Mouse (Mus musculus) kidney, embryonic 15.5 days (tissue): Measurements from ENCODE around the gene 1700028K03Rik. TPM values are rescaled to one million over a fixed set of nuclear protein-coding genes. Genes with fewer than 3 reads are reported as not detected.

Source experiments
- ATAC-seq: fragments of 200-750 bp; cut with Nextera tagmentation; replicated peaks from 2 replicates; pipeline ENCODE4 v1.8.0; 2017; ENCODE audit warnings: moderate TSS enrichment; ENCODE audit not compliant: low FRiP score
- H3K27ac ChIP-seq: fragments of 300-500 bp; sonication (generic); 2 replicates; pipeline ENCODE4 v1.5.1; 2015; ENCODE audit warnings: mild to moderate bottlenecking, inconsistent platforms
- H3K27me3 ChIP-seq: fragments of 300-500 bp; sonication (generic); 2 replicates; pipeline ENCODE4 v1.6.1; 2015; ENCODE audit warnings: inconsistent platforms
- H3K36me3 ChIP-seq: fragments of 300-500 bp; sonication (generic); 2 replicates; pipeline ENCODE4 v1.6.1; 2015; ENCODE audit warnings: inconsistent platforms
- H3K4me1 ChIP-seq: fragments of 300-500 bp; sonication (generic); 2 replicates; pipeline ENCODE4 v1.6.1; 2015; ENCODE audit warnings: inconsistent platforms
- H3K4me2 ChIP-seq: fragments of 300-500 bp; sonication (generic); 2 replicates; pipeline ENCODE4 v1.6.1; 2015; ENCODE audit warnings: moderate library complexity, mild to moderate bottlenecking, inconsistent platforms
- H3K4me3 ChIP-seq: fragments of 300-500 bp; sonication (generic); replicated peaks from 2 replicates; pipeline ENCODE4 v1.5.1; 2015; ENCODE audit warnings: mild to moderate bottlenecking, inconsistent platforms
- H3K9ac ChIP-seq: fragments of 300-500 bp; sonication (generic); 2 replicates; pipeline ENCODE4 v1.6.1; 2015; ENCODE audit warnings: mild to moderate bottlenecking, inconsistent platforms
- H3K9me3 ChIP-seq: fragments of 300-500 bp; sonication (generic); replicated peaks from 2 replicates; pipeline ENCODE4 v1.6.1; 2016; ENCODE audit warnings: inconsistent platforms
- WGBS: fragments of 180-500 bp; shearing (Covaris S2); methylation state at CpG from one replicate; pipeline ENCODE4 v1.1.7; 2015; ENCODE audit warnings: mixed read lengths; 5-methylcytosine and 5-hydroxymethylcytosine counted together
- polyA plus RNA-seq: library from polyadenylated mRNA; unstranded; fragments of >200 nt; fragmentation: Nextera tagmentation; extraction: Ambion mirVana; gene quantifications from 2 replicates; pipeline ENCODE4 v1.2.1, GENCODE M21; 2015

1700028K03Rik gene
- polyA plus RNA-seq, 1 experiment from 2014 or later, result 0.04 TPM

- ATAC-seq, result no peak
- no peaks in the 10 kb centered on the region for H3K4me1 ChIP-seq
- H3K27ac ChIP-seq, result no peak overlapping the region
- no peak overlapping the region for H3K4me3 ChIP-seq
- H3K9me3 ChIP-seq, result no peaks in the 10 kb centered on the region
- no peaks in the 10 kb centered on the region for H3K27me3 ChIP-seq
- H3K9ac ChIP-seq, result no peak overlapping the region
- H3K4me2 ChIP-seq, result no peak overlapping the region
- 89% methylated on average over 3 of the region's 3 CpGs for WGBS
- H3K36me3 ChIP-seq, result peaks cover 27% of the 10 kb centered on the region
Observed at GRCm38 (mm10) chr5:107548444-107548843, 13.9 kb downstream of the 1700028K03Rik start.

- Histone ChIP-seq H3K9ac (no peak overlapping the region), H3K27me3 (no peaks in the 10 kb centered on the region), H3K4me1 (no peaks in the 10 kb centered on the region), H3K27ac (no peak overlapping the region), H3K4me3 (no peak overlapping the region), H3K36me3 (peaks cover 48% of the 10 kb centered on the region), H3K9me3 (no peaks in the 10 kb centered on the region), H3K4me2 (no peak overlapping the region)
- 42% methylated on average over 5 of the region's 5 CpGs for WGBS
- ATAC-seq, result no peak
Observed at GRCm38 (mm10) chr5:107554336-107554735, 19.8 kb downstream of the 1700028K03Rik start.

GRCm38 (mm10) chr5:107556969-107557368 lies 22.5 kb downstream of the 1700028K03Rik start:
- 85% methylated on average over 3 of the region's 3 CpGs for WGBS
- ATAC-seq, result no peak
- H3K4me1 ChIP-seq, result no peaks in the 10 kb centered on the region
- H3K27me3 ChIP-seq, result no peaks in the 10 kb centered on the region
- no peak overlapping the region for H3K27ac ChIP-seq
- no peak overlapping the region for H3K9ac ChIP-seq
- peaks cover 60% of the 10 kb centered on the region for H3K36me3 ChIP-seq
- H3K9me3 ChIP-seq, result no peaks in the 10 kb centered on the region
- H3K4me2 ChIP-seq, result no peak overlapping the region
- H3K4me3 ChIP-seq, result no peak overlapping the region

GRCm38 (mm10) chr5:107569148-107569547 lies 34.6 kb downstream of the 1700028K03Rik start:
- Histone ChIP-seq H3K4me3 (no peak overlapping the region), H3K4me2 (no peak overlapping the region), H3K4me1 (no peaks in the 10 kb centered on the region), H3K27ac (no peak overlapping the region), H3K9me3 (no peaks in the 10 kb centered on the region), H3K9ac (no peak overlapping the region), H3K27me3 (no peaks in the 10 kb centered on the region), H3K36me3 (peaks cover 77% of the 10 kb centered on the region)
- 97% methylated on average over 9 of the region's 9 CpGs for WGBS
- ATAC-seq, result no peak

GRCm38 (mm10) chr5:107597301-107598077 lies 63.0 kb downstream of the 1700028K03Rik start, which contains the start of the genes Rpap2 and Glmn:
Gene Rpap2, plus strand, starts transcription at chr5:107597373.
Gene Glmn, minus strand, starts transcription at chr5:107597888.
- H3K4me2 ChIP-seq, result peak within 1 kb of the TSS; percentile 60
- WGBS, result under 1% methylated on average over 64 of the region's 64 CpGs
- peaks cover 7% of the 10 kb centered on the region; the same call in 1 of the 2 replicates for H3K4me1 ChIP-seq
- peak within 1 kb of the TSS; percentile 83 for H3K4me3 ChIP-seq
- H3K27ac ChIP-seq, result peak within 1 kb of the TSS; percentile 92
- ATAC-seq, result peak; percentile 97
- no peaks in the 10 kb centered on the region for H3K9me3 ChIP-seq
- peak within 1 kb of the TSS; percentile 85 for H3K9ac ChIP-seq
- H3K27me3 ChIP-seq, result no peaks in the 10 kb centered on the region
- H3K36me3 ChIP-seq, result peaks cover 22% of the 10 kb centered on the region

GRCm38 (mm10) chr5:107598380-107598779 lies 63.9 kb downstream of the 1700028K03Rik start:
- Histone ChIP-seq H3K9ac (0 out of 2 replicates have a peak overlapping the region, but pooled peaks have one; percentile 85), H3K4me3 (peak overlapping the region; percentile 83), H3K36me3 (peaks cover 24% of the 10 kb centered on the region), H3K9me3 (no peaks in the 10 kb centered on the region), H3K4me2 (peak overlapping the region; percentile 60), H3K27ac (peak overlapping the region; percentile 92; the same call in 1 of the 2 replicates), H3K27me3 (no peaks in the 10 kb centered on the region), H3K4me1 (peaks cover 7% of the 10 kb centered on the region; the same call in 1 of the 2 replicates)
- WGBS, result 20% methylated on average over 4 of the region's 4 CpGs
- no peak for ATAC-seq

Other genes starting within 250 kb of the 1700028K03Rik start
- gene Tgfbr3, start 245.1 kb upstream of the 1700028K03Rik start, polyA plus RNA-seq, result 15.8 and 19.8 TPM in 2 replicates
- gene Brdt, start 203.6 kb upstream of the 1700028K03Rik start, polyA plus RNA-seq, result 1.7 and 2.0 TPM in 2 replicates
- gene Ephx4, start 132.0 kb upstream of the 1700028K03Rik start, polyA plus RNA-seq, result 1.3 and 1.7 TPM in 2 replicates
- gene Lpcat2b, start 103.2 kb upstream of the 1700028K03Rik start, polyA plus RNA-seq, result not detected in 2 replicates
- gene Btbd8, start 96.7 kb upstream of the 1700028K03Rik start, polyA plus RNA-seq, result 4.1 and 4.8 TPM in 2 replicates
- gene Gm42669, start 27.1 kb upstream of the 1700028K03Rik start, polyA plus RNA-seq, result 0.44 and 0.48 TPM in 2 replicates
- 16.6 and 19.6 TPM in 2 replicates for gene Rpap2, start 62.7 kb downstream of the 1700028K03Rik start, polyA plus RNA-seq
- gene Glmn, start 63.2 kb downstream of the 1700028K03Rik start, polyA plus RNA-seq, result 28.3 and 30.5 TPM in 2 replicates
- 0.08 TPM in 1 of 2 replicates, not detected in the other for gene Gfi1, start 191.3 kb downstream of the 1700028K03Rik start, polyA plus RNA-seq